Mouse (Mus musculus) lung, postnatal 10 days (tissue): Measurements from ENCODE around the gene Polr1d.

Experiments
- DNase-seq: peaks from one replicate; pipeline ENCODE4 v3.0.0; 2021

Polr1d gene

DNA sequence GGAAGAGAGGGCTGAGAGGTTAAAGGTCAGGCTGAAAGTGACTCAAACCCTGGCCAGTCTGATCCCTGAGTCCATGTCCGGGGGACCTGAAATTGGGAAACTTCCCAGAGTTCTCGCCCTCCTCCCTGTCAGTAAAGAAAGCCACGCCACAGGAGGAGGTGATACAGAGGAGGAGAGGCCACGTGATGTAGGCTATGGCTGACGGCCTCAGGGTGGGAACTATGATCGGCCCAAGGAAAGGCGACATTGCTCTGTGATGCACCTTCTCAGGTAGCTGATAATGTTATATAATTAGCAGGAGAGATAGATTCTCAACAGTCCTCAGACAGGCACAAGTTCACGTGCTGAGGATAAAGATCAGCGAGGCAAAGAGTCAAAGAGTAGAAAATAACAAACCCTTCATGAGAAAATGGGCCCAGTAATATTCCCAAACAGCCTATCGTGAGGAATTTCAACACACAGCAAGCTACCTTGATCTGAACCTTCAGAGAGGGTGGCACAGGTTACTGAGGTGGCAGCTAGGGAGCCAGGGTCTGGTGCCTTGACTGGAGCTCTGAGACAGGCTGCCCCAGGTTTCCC is 20.0 kb upstream of the Polr1d start:
- no peak for DNase-seq

DNA sequence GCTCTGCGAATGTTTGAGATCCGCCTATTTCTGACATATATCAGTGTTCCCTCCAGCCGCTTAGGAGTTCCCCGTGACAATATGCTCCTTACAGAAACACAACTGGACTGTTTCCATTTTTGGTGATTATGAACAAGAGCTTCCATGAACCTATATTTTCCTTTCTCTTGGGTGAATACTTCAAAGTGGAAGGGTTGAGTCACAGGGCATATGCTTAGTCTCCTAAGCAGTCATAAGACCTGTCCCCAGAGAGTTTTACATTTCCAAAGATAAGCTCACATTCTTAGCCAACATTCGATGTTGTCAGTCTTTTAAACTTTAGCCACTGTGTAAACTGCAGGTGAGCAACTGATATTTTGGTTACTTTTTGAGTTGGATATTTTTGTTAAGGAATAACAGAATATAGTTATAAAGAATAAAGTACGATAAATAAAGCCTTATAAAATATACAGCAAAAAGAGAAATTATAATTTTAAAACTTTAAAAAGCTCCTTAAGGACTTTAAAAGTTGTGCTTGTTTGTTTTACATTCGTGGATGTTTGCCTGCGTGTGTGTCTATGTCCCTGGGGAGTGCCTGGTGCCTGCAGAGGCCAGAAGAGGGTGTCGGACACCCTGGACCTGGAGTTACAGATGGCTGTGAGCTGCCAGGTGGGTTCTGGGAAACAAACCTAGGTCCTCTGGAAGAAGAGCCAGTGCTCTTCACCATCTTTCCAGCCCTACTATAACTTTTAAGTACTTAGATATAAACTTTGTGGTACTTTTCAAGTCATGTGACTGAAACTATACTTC is 19.0 kb upstream of the Polr1d start:
- no peak for DNase-seq

DNA sequence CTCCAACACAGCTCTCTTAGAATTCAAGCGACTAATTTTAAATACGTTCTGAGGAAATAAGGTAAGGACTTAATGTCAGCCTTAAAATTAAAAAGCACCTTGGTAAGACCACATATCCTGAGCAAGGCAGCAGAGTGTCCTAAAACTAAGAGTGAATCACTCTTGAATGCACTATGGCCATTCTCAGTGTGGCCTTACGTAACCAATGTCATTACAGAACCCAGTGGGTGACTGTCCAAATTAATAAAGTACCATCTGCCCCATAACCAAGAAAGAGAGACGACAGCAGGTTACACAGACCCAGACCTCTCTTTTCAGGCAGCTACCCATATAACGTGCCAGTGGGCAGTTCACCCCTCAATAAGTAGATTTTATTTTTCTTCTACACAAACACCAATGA is 18.2 kb upstream of the Polr1d start:
- DNase-seq = no peak

DNA sequence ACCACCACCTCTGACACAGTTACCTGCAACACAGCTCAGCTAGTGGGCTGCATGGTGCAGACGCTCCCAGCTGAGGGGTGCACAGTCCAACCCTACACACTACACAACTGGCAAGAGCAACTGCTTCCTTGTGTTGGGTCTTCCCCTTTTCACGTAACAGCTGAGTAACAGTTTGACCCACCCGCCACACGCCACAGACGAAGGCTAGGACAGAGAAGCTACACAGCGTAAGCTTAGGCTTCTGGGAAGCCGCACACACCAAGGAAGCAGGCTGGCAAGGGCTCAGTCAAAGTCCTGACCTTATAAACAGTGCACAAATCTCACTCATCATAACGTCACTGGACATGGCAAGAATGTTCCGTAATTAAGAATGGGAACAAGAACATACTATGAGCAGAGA is 17.5 kb upstream of the Polr1d start:
- peak; percentile 58 for DNase-seq

DNA sequence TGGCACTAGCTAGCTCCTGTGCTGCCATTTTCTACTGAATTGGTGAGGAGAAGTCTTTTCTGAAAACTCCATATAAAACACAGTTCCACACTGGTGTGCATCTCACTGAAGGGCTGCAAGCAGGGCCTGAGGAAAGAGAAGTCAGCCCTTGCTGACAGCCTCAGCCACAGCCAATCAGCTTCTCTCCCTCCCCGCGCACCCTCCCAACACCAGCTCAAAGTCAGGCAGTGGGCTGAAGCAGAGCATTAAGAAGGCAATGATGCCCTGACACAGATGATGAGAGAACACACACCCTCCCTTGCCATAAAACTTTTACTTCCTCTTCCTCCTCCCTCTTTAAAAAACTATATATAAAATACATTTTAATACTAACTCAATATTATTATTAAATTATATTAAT is 16.8 kb upstream of the Polr1d start:
- no peak for DNase-seq

GRCm38 (mm10) chr5:147063215-147063661 is 13.6 kb upstream of the Polr1d start:
- DNase-seq = no peak

DNA sequence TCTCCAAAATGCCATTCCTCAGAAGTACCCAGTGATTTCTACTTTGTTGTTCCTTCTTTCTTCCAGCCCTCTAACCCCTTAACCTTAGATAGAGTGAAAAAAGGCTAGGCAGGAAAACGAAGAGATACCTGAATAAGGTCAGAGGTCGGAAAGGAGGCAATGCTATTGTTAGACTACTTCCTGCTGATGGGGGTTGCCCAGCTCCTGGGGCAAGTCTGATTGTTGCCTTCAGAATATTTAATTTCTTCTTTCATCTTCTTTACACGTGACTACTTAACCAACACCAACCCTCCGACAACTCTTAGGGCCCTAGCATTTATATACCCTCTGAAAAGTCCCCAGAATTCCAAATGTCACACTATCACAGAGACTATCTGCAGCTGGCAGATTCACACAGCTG is 10.7 kb upstream of the Polr1d start:
- DNase-seq = no peak

DNA sequence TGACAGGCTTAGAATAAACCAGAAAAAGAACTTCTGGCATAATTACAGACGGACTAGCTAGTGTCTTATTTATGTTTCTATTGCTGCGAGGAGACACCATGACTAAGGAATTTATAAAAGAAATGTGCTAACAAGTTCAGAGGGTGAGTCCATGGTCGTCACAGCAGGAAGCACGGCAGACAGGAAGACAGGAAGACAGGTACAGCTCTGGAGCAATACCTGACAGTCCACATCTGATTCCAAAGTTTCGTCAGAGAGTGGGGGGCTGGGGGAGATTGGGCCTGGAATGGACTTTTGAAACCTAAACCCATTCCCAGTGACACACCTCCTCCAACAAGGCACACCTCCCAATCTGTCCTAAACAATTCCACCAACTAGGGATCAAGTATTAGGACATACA is 9.9 kb upstream of the Polr1d start:
- DNase-seq = no peak

DNA sequence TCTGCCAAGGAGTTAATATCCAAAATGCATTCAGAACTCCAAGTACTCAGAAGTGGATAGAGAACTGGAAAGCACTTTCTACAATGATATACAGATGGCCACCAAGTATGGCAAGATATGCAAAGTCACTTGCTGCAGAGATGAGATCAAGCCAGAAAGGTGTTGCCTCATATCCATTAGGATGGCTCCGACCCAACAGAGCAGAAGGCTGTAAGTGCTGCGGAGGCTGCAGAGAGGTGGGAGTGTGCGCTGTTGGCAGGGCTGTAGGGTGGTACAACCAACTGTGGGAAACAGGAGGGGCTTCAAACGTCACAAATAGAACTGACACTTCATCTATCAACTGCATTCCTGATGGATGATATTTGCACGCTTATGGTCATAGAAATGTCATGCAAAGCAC is 8.0 kb upstream of the Polr1d start:
- DNase-seq = no peak

GRCm38 (mm10) chr5:147070791-147071516 is 5.9 kb upstream of the Polr1d start:
- peak; percentile 37 for DNase-seq

DNA sequence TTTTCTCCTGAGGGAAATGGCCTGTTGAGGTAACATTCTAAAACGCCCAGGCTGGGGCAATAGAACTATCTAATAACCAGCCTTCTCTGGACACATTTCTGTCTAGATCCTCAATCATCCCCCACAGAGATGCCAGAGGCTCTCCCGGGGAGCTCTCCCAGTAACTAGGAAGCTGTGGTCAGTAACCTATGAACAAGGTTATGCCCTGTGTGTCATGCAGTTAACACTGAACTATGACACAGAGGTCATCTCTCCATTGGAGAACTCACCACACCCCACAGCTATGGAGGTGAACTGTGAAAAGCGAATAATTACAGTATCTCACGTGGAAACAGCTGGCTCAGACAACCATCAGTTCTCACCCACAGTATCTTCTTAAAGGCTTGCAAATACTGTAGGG is 5.0 kb upstream of the Polr1d start:
- no peak for DNase-seq

- peak; percentile 49 for DNase-seq
Measured at GRCm38 (mm10) chr5:147073805-147074204, 3.0 kb upstream of the Polr1d start.

DNA sequence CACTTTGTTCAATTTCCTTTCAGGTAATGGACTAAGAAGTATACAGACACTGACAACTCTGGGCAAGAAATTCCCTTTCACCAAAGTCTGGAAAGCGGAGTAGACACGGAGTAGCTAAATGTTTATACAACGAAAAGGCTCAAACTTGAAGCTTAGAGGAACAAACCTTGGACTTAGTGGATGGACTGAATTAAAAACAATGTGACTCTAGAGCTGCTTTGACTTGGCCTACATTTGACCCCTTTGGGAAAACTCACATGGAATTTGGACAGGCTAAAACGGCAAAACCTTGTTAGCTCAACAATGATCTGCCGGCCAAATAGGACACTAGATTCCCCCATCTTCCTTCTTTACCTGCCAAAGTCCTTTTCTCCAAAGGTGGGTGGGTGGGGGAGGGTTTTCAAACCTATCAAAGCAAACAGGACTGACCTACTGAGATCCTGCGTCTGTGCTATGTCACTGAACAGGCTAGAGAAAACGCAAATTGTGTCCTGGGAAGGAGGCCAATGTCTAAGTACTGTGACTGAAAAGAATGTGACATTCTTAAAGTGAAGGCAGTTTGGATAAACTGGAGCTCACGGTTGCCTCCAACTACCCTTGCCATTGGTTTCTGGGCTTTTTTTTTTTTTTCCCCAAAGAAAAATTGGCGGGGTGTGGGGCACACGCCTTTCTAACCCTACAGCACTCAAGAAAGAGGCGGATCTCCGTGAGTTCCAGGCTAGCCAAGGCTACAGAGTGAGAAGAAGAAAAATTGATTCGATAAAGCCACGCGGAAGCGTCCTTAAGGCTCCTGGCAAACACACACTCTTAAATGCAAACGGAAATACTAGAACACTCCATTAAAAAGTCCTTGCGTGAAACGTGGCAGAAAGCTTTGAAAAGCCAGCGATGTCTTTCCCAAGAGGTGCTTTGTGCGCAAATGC is 1.5 kb upstream of the Polr1d start:
- DNase-seq = peak; percentile 76

DNA sequence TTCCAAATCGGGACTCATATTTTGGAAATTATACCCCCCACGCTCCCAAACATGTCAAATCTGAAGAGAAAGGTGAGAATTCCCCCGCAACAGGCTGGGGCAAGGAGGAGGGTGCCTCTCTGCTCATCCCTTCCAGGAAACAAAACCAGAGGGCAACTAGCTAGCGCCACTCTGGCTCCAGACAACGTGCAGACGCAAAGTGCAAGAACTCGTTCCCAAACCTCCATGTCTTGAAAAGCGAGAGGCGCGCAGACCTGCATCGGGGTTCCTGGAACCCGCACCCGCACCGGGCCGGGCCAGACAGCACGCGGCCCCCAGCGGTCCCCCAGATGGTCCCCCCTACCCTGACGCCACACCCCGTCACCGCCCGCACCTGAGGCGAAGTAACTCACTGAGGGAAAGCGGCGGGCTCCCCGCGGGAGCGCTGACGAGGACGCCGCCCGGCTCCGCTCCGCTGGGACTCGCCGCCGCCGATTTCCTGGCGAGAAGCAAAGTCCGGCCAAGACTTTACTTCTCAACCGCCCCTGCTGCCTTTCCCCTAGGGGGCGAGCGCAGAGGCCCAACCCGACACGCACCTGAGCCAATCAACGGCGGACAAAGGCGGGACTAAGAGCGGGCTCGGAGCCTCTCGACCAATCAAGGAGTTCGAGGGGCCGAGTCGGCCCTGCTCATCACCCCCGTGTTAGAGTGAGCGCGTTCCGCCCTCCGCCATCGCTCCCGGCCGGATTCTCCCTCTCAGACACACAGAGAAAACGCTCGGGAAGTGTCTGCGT is 638 bp upstream of the Polr1d start, which contains the start of gene Lnx2:
Lnx2 (minus strand) TSS at position 561 of the 773 bp plus-strand sequence.
- peak; percentile 99 for DNase-seq

DNA sequence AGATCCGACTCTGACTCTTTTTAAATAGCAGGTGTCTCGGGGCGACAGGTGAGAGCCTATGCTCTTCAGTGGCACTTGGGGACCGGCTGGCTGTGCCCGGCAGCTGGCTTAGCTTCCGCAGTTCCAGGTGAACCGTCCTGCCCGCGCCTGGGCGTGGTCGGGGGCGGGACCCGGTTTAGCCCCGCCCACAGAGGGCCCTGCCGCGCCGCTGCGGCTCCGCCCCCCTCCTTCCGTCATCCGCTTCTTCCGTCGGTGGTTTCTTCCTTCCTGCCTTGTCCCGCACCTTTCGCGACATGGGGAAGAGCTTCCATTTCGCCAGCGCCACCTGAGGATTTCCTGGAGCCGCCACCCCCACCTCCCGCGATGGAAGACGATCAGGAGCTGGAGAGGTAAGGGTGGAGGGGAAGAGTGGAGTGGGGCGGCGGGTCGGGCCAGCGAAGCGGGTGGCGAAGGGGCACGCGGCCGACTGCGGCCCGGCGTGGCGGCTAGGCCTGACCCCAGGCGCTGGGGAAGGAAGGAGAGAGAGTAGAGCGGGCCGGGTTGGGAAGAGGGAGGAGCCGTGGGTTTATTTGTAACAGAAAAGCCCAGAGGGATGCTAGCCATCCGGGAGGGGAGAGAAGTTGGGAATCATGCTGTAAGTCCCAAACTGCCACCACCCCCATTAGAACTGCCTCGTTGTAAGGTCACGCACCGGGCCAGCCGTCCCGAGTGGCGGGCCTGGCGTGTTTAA is 620 bp downstream of the Polr1d start:
- DNase-seq = peak; percentile 93

GRCm38 (mm10) chr5:147078110-147078900 is 1.5 kb downstream of the Polr1d start:
- DNase-seq = peak; percentile 27

DNA sequence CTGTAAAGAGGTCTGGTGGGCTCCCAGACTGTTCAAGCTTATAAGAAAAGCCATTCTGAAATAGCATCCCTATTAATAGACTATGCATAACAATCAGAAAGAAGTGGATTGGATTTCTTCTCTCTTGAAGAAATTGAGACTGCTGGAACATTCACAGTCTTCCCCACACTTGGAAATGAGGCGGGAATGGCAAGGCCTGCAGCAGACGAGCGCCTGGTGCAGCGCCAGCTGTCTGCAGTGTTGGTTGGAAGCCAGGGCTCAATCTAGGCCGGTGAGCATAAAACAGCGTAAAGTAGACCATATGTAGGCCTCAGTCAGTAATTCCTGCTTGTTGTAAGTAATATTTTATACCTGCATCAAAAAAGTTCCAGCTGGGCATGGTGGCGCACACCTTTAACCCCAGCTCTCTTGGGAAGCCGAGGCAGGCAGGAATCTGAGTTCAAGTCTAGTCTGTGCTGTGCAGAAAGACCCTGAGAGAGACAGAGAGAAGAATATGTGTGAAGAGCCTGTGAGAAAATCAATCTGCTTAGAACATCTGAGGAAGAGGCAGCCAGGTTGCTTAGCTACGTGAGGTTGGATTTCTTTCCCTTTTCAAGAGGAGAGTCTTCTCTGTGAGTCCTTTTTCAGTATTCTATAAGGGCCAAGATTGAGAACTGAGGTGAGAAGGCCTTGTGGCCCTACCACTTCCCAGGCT is 8.5 kb downstream of the Polr1d start:
- DNase-seq = peak; percentile 49

DNA sequence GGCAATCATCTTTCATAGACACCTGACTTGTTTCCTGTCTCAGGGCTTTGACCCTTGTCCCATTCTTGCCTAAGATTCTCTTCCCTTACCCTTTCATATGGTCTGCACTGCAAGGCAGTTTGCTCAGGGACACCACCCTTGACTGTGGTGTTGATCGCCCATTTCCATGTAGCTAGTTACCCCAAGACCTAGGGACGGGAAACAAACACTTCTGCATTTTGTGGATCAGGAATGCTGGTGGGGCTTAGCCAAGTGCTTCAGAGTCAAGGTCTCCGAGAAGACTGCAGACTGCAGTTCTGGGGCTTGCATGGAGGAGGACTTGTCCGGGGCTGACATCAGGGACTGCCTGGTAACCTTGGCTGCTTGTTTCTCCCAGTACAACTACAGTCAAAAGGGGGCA is 10.0 kb downstream of the Polr1d start:
- no peak for DNase-seq

GRCm38 (mm10) chr5:147089836-147090235 is 13.0 kb downstream of the Polr1d start:
- no peak for DNase-seq
